Mouse (Mus musculus) forebrain, embryonic 16.5 days (tissue): ENCODE measurements around the gene Krt27. TPM values are rescaled to one million over a fixed set of nuclear protein-coding genes. Genes with fewer than 3 reads are reported as not detected.

Experiments used
- ATAC-seq: fragments of 200-750 bp; cut with Nextera tagmentation; 2 replicates; pipeline ENCODE4 v1.8.0; 2017; ENCODE audit warnings: mild to moderate bottlenecking, moderate library complexity
- H3K27ac ChIP-seq: fragments of 300-500 bp; sonication (generic); 2 replicates; pipeline ENCODE4 v1.5.1; 2014; ENCODE audit warnings: low read length, control low read depth
- H3K27me3 ChIP-seq: fragments of 300-500 bp; sonication (generic); replicated peaks from 2 replicates; pipeline ENCODE4 v1.6.1; 2014; ENCODE audit warnings: low read length; ENCODE audit not compliant: control insufficient read depth, insufficient read depth
- H3K36me3 ChIP-seq: fragments of 300-500 bp; sonication (generic); 2 replicates; pipeline ENCODE4 v1.6.1; 2014; ENCODE audit not compliant: control insufficient read depth, insufficient read depth
- H3K4me1 ChIP-seq: fragments of 300-500 bp; sonication (generic); replicated peaks from 2 replicates; pipeline ENCODE4 v1.6.1; 2014; ENCODE audit warnings: low read length; ENCODE audit not compliant: control insufficient read depth, insufficient read depth
- H3K4me2 ChIP-seq: fragments of 300-500 bp; sonication (generic); 2 replicates; pipeline ENCODE4 v1.6.1; 2014; ENCODE audit warnings: mild to moderate bottlenecking, low read length, control low read depth
- H3K4me3 ChIP-seq: fragments of 300-500 bp; sonication (generic); replicated peaks from 2 replicates; pipeline ENCODE4 v1.5.1; 2014; ENCODE audit warnings: mild to moderate bottlenecking, low read length, control low read depth
- H3K9ac ChIP-seq: fragments of 300-500 bp; sonication (generic); replicated peaks from 2 replicates; pipeline ENCODE4 v1.6.1; 2014; ENCODE audit warnings: low read depth, low read length, control low read depth
- H3K9me3 ChIP-seq: fragments of 300-500 bp; sonication (generic); 2 replicates; pipeline ENCODE4 v1.6.1; 2016; ENCODE audit warnings: low read length; ENCODE audit not compliant: control insufficient read depth
- WGBS: fragments of 180-500 bp; shearing (Covaris S2); extraction: QIAGEN DNeasy Blood & Tissue Kit; methylation state at CpG from one replicate; pipeline ENCODE4 v1.1.7; 2014; 5-methylcytosine and 5-hydroxymethylcytosine counted together
- polyA plus RNA-seq: library from polyadenylated mRNA; unstranded; fragments of >200 nt; fragmentation: Nextera tagmentation; extraction: Ambion mirVana; gene quantifications from 2 replicates; pipeline ENCODE4 v1.2.1, GENCODE M21; 2015

Gene Krt27
- polyA plus RNA-seq, 1 experiment from 2014 or later: not detected

GRCm38 (mm10) chr11:99339299-99339847 is 11.5 kb downstream of the Krt27 start:
- 34% methylated on average over 11 of the region's 11 CpGs for WGBS
- H3K27ac ChIP-seq: no peak overlapping the region
- H3K9ac ChIP-seq: no peak overlapping the region
- H3K9me3 ChIP-seq: no peaks in the 10 kb centered on the region
- ATAC-seq: no peak
- no peaks in the 10 kb centered on the region for H3K27me3 ChIP-seq
- no peaks in the 10 kb centered on the region for H3K4me1 ChIP-seq
- no peak overlapping the region for H3K4me2 ChIP-seq
- no peak overlapping the region for H3K4me3 ChIP-seq
- H3K36me3 ChIP-seq: no peaks in the 10 kb centered on the region

- ATAC-seq: no peak
- Histone ChIP-seq H3K36me3 (no peaks in the 10 kb centered on the region), H3K27me3 (no peaks in the 10 kb centered on the region), H3K9me3 (no peaks in the 10 kb centered on the region), H3K4me3 (no peak within 1 kb of the TSS), H3K4me1 (0 out of 2 replicates have a peak, but pooled peaks cover 3% of the 10 kb centered on the region), H3K9ac (no peak within 1 kb of the TSS), H3K4me2 (no peak within 1 kb of the TSS), H3K27ac (no peak within 1 kb of the TSS)
- 94% methylated on average over 11 of the region's 11 CpGs for WGBS
Observed at GRCm38 (mm10) chr11:99337866-99338265, 13.0 kb downstream of the Krt27 start, which contains the start of gene Krt26. Gene Krt26, minus strand, starts transcription at chr11:99337966.

GRCm38 (mm10) chr11:99333426-99333825 is 17.5 kb downstream of the Krt27 start:
- H3K9ac ChIP-seq: no peak overlapping the region
- no peaks in the 10 kb centered on the region for H3K27me3 ChIP-seq
- 57% methylated on average over 13 of the region's 13 CpGs for WGBS
- H3K4me3 ChIP-seq: no peak overlapping the region
- H3K36me3 ChIP-seq: no peaks in the 10 kb centered on the region
- no peak overlapping the region for H3K4me2 ChIP-seq
- no peaks in the 10 kb centered on the region for H3K9me3 ChIP-seq
- H3K27ac ChIP-seq: no peak overlapping the region
- 0 out of 2 replicates have a peak, but pooled peaks cover 3% of the 10 kb centered on the region for H3K4me1 ChIP-seq
- no peak for ATAC-seq

DNA sequence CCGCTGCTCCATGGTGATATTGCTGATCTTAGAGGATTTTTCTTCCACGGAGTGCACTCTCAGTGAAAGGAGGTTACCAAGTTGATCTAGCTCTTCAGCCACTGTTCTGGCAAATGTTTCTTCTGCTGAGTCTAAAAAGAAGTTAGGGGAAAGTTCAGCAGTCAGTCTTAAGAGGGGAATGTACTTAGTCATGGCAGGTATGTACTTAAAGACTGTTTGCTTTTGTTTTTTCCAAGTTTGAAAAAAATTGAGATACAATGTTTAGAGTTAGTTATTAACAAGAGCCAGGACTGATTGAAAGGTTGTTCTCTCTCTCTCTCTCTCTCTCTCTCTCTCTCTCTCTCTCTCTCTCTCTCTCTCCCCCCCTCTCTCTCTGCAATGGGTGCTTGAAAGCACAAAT is 21.2 kb downstream of the Krt27 start:
- H3K9me3 ChIP-seq: no peaks in the 10 kb centered on the region
- no peak overlapping the region for H3K4me3 ChIP-seq
- H3K36me3 ChIP-seq: no peaks in the 10 kb centered on the region
- H3K27ac ChIP-seq: no peak overlapping the region
- no peak for ATAC-seq
- H3K9ac ChIP-seq: no peak overlapping the region
- no peak overlapping the region for H3K4me2 ChIP-seq
- 71% methylated on average over 2 of the region's 2 CpGs for WGBS
- H3K27me3 ChIP-seq: no peaks in the 10 kb centered on the region
- H3K4me1 ChIP-seq: 0 out of 2 replicates have a peak, but pooled peaks cover 3% of the 10 kb centered on the region

DNA sequence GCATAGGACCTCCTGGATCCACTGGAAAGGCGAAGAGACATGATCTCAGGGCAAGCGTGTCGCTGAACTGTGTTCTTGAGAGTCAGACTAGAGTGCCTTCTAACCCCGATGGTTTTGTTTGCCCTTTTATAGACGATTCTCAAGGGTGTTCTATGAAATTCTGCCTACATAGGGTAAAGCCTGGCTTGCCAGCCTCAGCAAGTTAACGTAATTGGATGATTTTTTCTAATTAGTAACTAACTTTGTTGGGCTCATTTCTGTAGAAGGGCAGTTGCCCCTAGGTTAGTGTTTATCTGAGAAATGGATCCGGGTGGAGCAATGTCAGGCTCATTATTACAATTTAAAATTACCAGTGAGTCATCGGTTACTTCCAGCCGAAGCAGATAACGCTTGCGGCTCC is 28.1 kb downstream of the Krt27 start, which contains the start of gene Krt25:
Gene Krt25, minus strand, starts transcription at position 101 of the 400 bp plus-strand sequence.
- no peak within 1 kb of the TSS for H3K4me3 ChIP-seq
- no peak for ATAC-seq
- no peaks in the 10 kb centered on the region for H3K27me3 ChIP-seq
- no peak within 1 kb of the TSS for H3K9ac ChIP-seq
- H3K36me3 ChIP-seq: no peaks in the 10 kb centered on the region
- H3K27ac ChIP-seq: no peak within 1 kb of the TSS
- no peaks in the 10 kb centered on the region for H3K4me1 ChIP-seq
- H3K9me3 ChIP-seq: no peaks in the 10 kb centered on the region
- no peak within 1 kb of the TSS for H3K4me2 ChIP-seq
- 92% methylated on average over 11 of the region's 11 CpGs for WGBS

DNA sequence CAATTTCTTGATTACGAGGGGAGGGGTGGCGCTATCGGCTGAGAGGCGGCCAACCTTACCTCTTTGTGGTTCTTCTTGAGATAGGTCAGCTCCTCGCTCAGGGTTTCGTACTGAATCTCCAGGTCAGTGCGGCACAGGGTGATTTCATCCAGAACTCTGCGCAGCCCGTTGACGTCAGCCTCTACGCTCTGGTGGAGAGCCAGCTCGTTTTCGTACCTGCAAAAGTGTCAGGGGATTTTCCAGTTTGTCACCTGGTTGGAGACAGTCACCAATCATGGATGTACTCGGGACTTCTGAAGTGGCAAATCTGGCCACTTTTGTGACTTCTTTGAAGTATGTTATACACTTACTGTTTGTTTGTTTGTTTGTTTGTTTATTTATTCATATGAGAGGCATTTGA is 29.8 kb downstream of the Krt27 start:
- no peak overlapping the region for H3K9ac ChIP-seq

GRCm38 (mm10) chr11:99319127-99319526 is 31.8 kb downstream of the Krt27 start:
- Histone ChIP-seq H3K9me3 (no peaks in the 10 kb centered on the region), H3K4me1 (no peaks in the 10 kb centered on the region), H3K27ac (no peak overlapping the region), H3K9ac (no peak overlapping the region), H3K27me3 (no peaks in the 10 kb centered on the region), H3K4me3 (no peak overlapping the region), H3K36me3 (no peaks in the 10 kb centered on the region), H3K4me2 (no peak overlapping the region)
- ATAC-seq: no peak
- 68% methylated on average over 9 of the region's 9 CpGs for WGBS

More for the DNA sequence above, 29.8 kb downstream of the Krt27 start:
- WGBS: 90% methylated on average over 14 of the region's 14 CpGs
- Histone ChIP-seq H3K27me3 (no peaks in the 10 kb centered on the region), H3K9me3 (no peaks in the 10 kb centered on the region), H3K4me3 (no peak overlapping the region), H3K36me3 (no peaks in the 10 kb centered on the region), H3K4me1 (no peaks in the 10 kb centered on the region), H3K4me2 (no peak overlapping the region), H3K27ac (no peak overlapping the region)
- no peak for ATAC-seq

DNA sequence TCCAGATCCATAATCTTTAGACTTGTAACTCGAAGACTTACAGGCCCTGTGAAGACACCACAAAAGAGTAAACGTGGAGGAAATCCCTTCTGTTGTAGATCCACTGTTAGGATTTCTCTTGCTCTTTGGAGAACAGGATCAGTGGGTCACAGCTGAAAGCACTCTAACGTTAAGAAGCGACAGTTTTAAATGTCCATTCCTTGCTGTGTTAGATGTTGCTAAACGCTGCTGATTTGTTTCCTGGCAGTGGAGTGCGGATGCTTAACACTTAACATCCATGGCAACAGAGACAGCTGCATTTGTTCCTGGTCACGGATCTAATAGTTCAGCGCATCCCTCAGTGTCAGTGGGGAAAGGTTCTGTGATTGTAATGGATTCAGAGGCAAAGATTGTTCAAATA is 34.4 kb downstream of the Krt27 start:
- no peaks in the 10 kb centered on the region for H3K4me1 ChIP-seq
- no peak overlapping the region for H3K4me2 ChIP-seq
- no peak overlapping the region for H3K9ac ChIP-seq
- H3K4me3 ChIP-seq: no peak overlapping the region
- H3K36me3 ChIP-seq: no peaks in the 10 kb centered on the region
- WGBS: 72% methylated on average over 8 of the region's 8 CpGs
- H3K27ac ChIP-seq: no peak overlapping the region
- no peak for ATAC-seq
- H3K9me3 ChIP-seq: no peaks in the 10 kb centered on the region
- no peaks in the 10 kb centered on the region for H3K27me3 ChIP-seq

DNA sequence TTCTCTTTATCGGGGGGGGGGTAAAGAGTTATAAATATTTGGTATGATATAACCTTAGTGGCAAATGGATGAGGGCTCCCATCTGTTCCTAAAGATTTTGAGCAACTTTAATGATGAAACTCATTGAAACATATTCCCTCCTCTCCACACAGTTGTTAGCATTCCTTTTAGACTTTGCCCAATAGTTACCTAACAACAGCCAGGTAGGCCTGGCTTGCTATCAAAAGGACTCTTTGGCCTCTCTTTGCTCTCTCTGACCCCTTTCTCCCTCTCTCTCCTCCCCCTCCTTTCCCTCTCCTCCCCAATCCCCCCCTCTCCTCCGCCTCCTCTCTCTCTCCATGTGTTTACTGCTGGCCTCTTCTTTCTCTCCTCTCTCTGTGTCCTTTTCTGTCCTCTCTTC is 36.3 kb downstream of the Krt27 start:
- ATAC-seq: no peak
- Histone ChIP-seq H3K27ac (no peak overlapping the region), H3K9me3 (no peaks in the 10 kb centered on the region), H3K36me3 (no peaks in the 10 kb centered on the region), H3K9ac (no peak overlapping the region), H3K4me1 (no peaks in the 10 kb centered on the region), H3K4me2 (no peak overlapping the region), H3K27me3 (no peaks in the 10 kb centered on the region), H3K4me3 (no peak overlapping the region)
- 91% methylated on average over 2 of the region's 2 CpGs for WGBS

DNA sequence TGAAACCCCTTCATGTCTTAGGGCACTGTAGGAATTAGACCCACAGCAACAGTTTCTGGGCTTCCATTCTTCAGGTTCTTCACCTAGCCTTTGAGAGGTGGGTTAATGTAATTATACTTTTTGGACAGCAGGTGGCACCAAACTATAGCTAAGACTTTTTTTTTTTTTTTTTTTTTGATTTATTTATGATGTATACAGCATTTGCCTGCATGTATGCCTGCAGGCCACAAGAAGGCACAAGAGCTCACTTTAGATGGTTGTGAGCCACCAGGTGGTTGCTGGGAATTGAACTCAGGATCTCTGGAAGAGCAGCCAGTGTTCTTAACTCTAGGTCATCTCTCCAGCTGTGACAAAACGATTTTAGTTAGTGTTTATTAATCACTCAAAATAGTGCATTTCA is 40.0 kb downstream of the Krt27 start:
- H3K36me3 ChIP-seq: no peaks in the 10 kb centered on the region
- WGBS: 90% methylated on average over 1 of the region's 1 CpGs
- no peak overlapping the region for H3K9ac ChIP-seq
- no peak overlapping the region for H3K27ac ChIP-seq
- H3K4me2 ChIP-seq: no peak overlapping the region
- no peak overlapping the region for H3K4me3 ChIP-seq
- no peaks in the 10 kb centered on the region for H3K4me1 ChIP-seq
- H3K27me3 ChIP-seq: no peaks in the 10 kb centered on the region
- no peaks in the 10 kb centered on the region for H3K9me3 ChIP-seq
- no peak for ATAC-seq
